Mouse (Mus musculus) embryonic facial prominence, embryonic 10.5 days (tissue): ENCODE results near the gene Itgb3. TPM values are rescaled to one million over a fixed set of nuclear protein-coding genes. Genes with fewer than 3 reads are reported as not detected.
"Not testable (repeated sequence)": the region's sequence is repeated elsewhere in the genome, so short reads cannot be mapped to it uniquely, and the experiment has no call there.

Source experiments
- DNase-seq: peaks from one replicate; pipeline ENCODE4 v3.0.0-alpha.2; 2017; ENCODE audit warnings: low spot score
- H3K27ac ChIP-seq: fragments of 300-500 bp; sonication (generic); replicated peaks from 2 replicates; pipeline ENCODE4 v1.5.1; 2016; ENCODE audit warnings: mild to moderate bottlenecking
- H3K27me3 ChIP-seq: fragments of 300-500 bp; sonication (generic); replicated peaks from 2 replicates; pipeline ENCODE4 v1.6.1; 2016; ENCODE audit warnings: low read depth, mild to moderate bottlenecking; ENCODE audit not compliant: poor library complexity, severe bottlenecking
- H3K36me3 ChIP-seq: fragments of 300-500 bp; sonication (generic); replicated peaks from 2 replicates; pipeline ENCODE4 v1.6.1; 2016; ENCODE audit warnings: mild to moderate bottlenecking, moderate library complexity
- H3K4me1 ChIP-seq: fragments of 300-500 bp; sonication (generic); 2 replicates; pipeline ENCODE4 v1.6.1; 2016
- H3K4me3 ChIP-seq: fragments of 300-500 bp; sonication (generic); 2 replicates; pipeline ENCODE4 v1.5.1; 2016; ENCODE audit warnings: mild to moderate bottlenecking, moderate library complexity
- H3K9me3 ChIP-seq: fragments of 300-500 bp; sonication (generic); 2 replicates; pipeline ENCODE4 v1.6.1; 2016; ENCODE audit warnings: mild to moderate bottlenecking
- WGBS: fragments of 180-500 bp; shearing (Covaris S2); methylation state at CpG from one replicate; pipeline ENCODE4 v1.1.7; 2016; 5-methylcytosine and 5-hydroxymethylcytosine counted together
- polyA plus RNA-seq: library from polyadenylated mRNA; unstranded; fragments of >200 nt; fragmentation: Nextera tagmentation; extraction: Ambion mirVana; gene quantifications from 2 replicates; pipeline ENCODE4 v1.2.1, GENCODE M21; 2016

Itgb3 gene
- 2.9 and 4.2 TPM in 2 replicates for polyA plus RNA-seq

DNA sequence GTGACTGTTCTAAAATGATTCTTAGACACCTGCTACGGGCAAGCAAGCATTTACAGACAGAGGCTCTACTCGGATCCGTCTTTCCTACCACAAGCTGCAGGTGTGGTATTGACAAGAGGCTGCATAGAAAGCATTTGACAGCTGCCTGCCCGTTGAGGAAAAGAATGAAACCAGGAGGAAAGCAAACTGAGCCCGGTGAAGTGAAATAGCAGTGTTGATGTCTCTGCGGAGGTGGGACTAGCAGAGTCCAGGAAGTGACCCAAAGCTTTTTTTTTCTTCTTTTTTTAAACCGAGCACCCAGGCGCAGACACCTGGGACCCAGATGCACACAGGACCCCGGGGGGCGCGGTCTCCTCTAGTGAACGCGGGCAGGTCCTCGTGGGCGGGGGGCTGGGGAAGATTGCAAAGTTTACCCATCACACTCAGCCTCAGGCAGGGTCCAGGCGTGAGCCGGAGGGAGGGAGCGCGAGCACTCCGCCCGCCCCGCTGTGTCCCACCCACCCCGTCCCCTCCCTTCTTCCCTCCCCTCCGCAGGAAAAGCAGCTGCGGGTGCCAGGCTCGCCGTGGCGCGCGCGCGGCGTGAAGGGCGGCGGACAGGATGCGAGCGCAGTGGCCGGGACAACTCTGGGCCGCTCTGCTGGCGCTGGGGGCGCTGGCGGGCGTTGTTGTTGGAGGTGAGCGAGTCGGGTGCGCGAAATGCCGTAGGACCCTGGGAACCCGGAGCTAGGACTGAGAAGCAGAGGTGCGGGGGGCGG, at the start of gene Itgb3:
Itgb3 (plus strand) TSS at position 510 of the 755 bp plus-strand sequence.
- under 1% methylated on average over 51 of the region's 51 CpGs for WGBS
- peaks cover 20% of the 10 kb centered on the region for H3K4me1 ChIP-seq
- H3K36me3 ChIP-seq = no peaks in the 10 kb centered on the region
- H3K9me3 ChIP-seq = no peaks in the 10 kb centered on the region
- peaks cover 84% of the 10 kb centered on the region for H3K27me3 ChIP-seq
- peak within 1 kb of the TSS; percentile 68; the same call in 1 of the 2 replicates for H3K27ac ChIP-seq
- peak within 1 kb of the TSS; percentile 73 for H3K4me3 ChIP-seq
- peak; percentile 87 for DNase-seq

GRCm38 (mm10) chr11:104558065-104558464, 49.7 kb upstream of the Itgb3 start:
- Histone ChIP-seq H3K36me3 (no peaks in the 10 kb centered on the region), H3K4me1 (peaks cover 5% of the 10 kb centered on the region; the same call in 1 of the 2 replicates), H3K4me3 (no peak overlapping the region), H3K27ac (no peak overlapping the region), H3K9me3 (no peaks in the 10 kb centered on the region), H3K27me3 (no peaks in the 10 kb centered on the region)
- DNase-seq = no peak
- WGBS = 82% methylated on average over 4 of the region's 4 CpGs

DNA sequence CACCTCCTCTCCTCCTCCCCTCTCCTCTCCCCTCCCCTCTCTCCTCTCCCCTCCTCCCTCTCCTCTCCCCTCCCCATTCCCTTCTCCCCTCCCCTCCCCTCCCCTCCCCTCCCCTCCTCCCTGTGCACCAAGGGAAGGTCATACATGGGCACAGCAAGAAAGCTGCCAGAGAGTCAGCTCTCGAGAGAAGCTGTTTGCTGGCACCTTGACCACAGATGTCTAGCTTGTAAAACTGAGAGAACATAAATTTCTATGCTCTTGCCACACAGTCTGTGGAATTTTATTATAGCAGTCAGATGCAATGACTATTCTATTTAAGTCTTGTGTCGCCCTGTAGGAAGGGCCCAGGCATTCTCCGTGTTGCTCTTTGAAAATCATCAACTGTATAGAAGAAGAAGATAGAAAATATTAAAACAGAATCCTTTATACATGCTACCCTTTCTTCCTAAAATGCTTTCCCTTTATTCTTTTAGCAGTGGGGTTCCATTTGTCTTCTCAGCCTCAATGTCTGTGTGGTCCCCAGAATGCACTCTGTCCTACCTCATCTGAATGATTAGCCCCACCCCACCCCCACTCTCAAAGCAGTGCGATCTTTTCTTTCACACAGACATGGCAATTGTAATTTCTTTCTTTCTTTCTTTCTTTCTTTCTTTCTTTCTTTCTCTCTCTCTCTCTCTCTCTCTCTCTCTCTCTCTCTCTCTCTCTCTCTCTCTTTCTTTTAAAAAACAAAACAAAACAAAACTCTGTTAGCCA, 49.0 kb upstream of the Itgb3 start:
- H3K4me3 ChIP-seq = no peak overlapping the region
- peaks cover 5% of the 10 kb centered on the region; the same call in 1 of the 2 replicates for H3K4me1 ChIP-seq
- H3K36me3 ChIP-seq = no peaks in the 10 kb centered on the region
- no peaks in the 10 kb centered on the region for H3K27me3 ChIP-seq
- H3K27ac ChIP-seq = no peak overlapping the region
- DNase-seq = no peak
- H3K9me3 ChIP-seq = no peaks in the 10 kb centered on the region
- WGBS = 73% methylated on average over 4 of the region's 4 CpGs

DNA sequence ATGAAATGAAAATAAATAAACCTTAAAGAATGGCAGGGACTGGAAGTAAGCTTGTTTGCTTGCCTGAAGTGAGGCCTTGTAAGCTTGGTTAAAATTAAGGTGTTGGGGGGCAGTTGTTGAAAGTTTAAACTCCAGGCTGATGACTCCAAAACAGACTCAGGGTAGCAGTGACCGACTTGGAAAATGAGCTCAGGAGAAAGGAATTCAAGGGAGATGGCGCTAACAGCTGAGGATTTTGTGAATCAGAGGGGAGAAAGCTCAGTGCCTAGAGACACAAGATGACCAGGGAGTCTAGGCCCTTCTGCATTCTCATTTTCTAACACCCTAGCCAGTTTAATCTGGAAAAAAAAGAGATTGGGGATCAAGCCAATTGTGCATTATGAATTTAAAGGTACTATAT, 46.8 kb upstream of the Itgb3 start:
- no peaks in the 10 kb centered on the region for H3K27me3 ChIP-seq
- peaks cover 5% of the 10 kb centered on the region; the same call in 1 of the 2 replicates for H3K4me1 ChIP-seq
- WGBS = 59% methylated on average over 2 of the region's 2 CpGs
- no peak overlapping the region for H3K27ac ChIP-seq
- no peaks in the 10 kb centered on the region for H3K36me3 ChIP-seq
- no peak for DNase-seq
- no peak overlapping the region for H3K4me3 ChIP-seq
- H3K9me3 ChIP-seq = no peaks in the 10 kb centered on the region

GRCm38 (mm10) chr11:104563496-104563895, 44.3 kb upstream of the Itgb3 start:
- Histone ChIP-seq H3K27ac (no peak overlapping the region), H3K4me3 (no peak overlapping the region), H3K36me3 (no peaks in the 10 kb centered on the region), H3K9me3 (no peaks in the 10 kb centered on the region), H3K27me3 (0 out of 2 replicates have a peak, but pooled peaks cover 5% of the 10 kb centered on the region), H3K4me1 (peaks cover 2% of the 10 kb centered on the region; the same call in 1 of the 2 replicates)
- WGBS = 76% methylated on average over 1 of the region's 1 CpGs
- no peak for DNase-seq

DNA sequence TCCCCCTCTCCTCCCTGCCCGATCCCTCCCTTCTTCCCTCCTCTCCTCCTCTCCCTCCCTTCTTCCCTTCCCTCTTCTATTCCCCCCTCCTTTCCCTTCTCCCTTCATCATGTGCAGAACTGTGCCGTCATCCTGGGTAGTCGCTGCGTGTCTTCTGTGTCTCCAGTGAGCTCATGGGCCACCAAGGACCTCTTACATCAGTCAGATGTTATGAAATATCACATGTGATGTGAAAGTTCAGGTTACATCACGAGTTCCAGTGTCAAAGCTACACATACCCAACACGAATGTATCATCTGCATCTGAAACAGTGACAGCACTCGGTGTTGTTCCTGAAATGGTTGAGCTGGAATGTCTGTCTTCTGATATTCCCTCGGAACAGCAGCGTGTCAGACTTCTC, 42.6 kb upstream of the Itgb3 start:
- H3K27me3 ChIP-seq = peaks cover 5% of the 10 kb centered on the region; the same call in 1 of the 2 replicates

GRCm38 (mm10) chr11:104566097-104566496, 41.7 kb upstream of the Itgb3 start:
- H3K9me3 ChIP-seq = 0 out of 2 replicates have a peak, but pooled peaks cover 5% of the 10 kb centered on the region
- peaks cover 11% of the 10 kb centered on the region for H3K27me3 ChIP-seq
- no peak overlapping the region for H3K4me3 ChIP-seq
- no peaks in the 10 kb centered on the region for H3K36me3 ChIP-seq
- DNase-seq = no peak
- WGBS = 86% methylated on average over 6 of the region's 6 CpGs
- no peaks in the 10 kb centered on the region for H3K4me1 ChIP-seq
- H3K27ac ChIP-seq = no peak overlapping the region

More for the DNA sequence above, 42.6 kb upstream of the Itgb3 start:
- no peak overlapping the region for H3K27ac ChIP-seq
- no peaks in the 10 kb centered on the region for H3K36me3 ChIP-seq
- no peak for DNase-seq
- H3K4me3 ChIP-seq = no peak overlapping the region
- H3K9me3 ChIP-seq = 0 out of 2 replicates have a peak, but pooled peaks cover 5% of the 10 kb centered on the region
- H3K4me1 ChIP-seq = no peaks in the 10 kb centered on the region
- 86% methylated on average over 9 of the region's 9 CpGs for WGBS

DNA sequence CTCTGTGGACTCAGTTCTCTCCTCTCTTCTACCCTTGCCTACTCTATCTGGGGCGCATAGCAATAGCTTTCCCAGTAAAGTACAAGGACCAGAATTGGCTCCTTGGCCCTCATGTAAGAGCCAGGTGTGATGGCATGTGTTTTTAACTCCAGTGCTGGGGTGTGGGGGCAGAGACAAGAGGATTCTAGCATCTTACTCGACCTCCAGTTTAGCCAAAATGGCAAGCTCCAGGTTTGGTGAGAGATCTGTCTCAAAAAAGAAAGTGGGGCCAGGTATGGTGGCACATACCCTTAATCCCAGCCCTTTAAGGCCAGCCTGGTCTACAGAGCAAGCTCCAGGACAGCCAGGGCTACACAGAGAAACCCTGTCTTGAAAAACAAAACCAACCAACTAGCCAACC, 41.0 kb upstream of the Itgb3 start:
- Histone ChIP-seq H3K4me3 (no peak overlapping the region), H3K4me1 (peaks cover 4% of the 10 kb centered on the region), H3K36me3 (no peaks in the 10 kb centered on the region), H3K27me3 (peaks cover 18% of the 10 kb centered on the region), H3K9me3 (0 out of 2 replicates have a peak, but pooled peaks cover 5% of the 10 kb centered on the region), H3K27ac (no peak overlapping the region)
- 82% methylated on average over 2 of the region's 2 CpGs for WGBS
- DNase-seq = no peak

DNA sequence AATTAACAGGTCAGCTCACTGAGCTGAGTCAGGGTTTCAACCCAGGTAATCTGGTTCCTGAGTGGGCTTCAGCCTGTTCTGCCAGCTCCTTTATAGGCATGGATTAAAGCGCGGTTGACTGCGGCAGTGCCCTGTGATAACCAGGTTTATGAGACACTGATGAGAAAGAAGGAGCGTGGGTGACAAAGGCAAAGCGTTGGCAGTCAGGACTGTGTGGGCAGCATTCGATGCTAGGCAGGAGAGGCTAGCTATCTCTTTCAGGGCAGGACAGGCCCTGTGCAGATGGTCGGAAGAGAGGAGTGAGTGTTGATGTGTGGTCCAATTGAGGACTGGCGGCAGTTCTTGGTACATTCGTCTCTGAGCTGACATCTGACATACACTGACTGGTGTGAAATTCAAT, 40.1 kb upstream of the Itgb3 start:
- H3K27me3 ChIP-seq = peaks cover 28% of the 10 kb centered on the region
- H3K27ac ChIP-seq = no peak overlapping the region
- H3K36me3 ChIP-seq = no peaks in the 10 kb centered on the region
- H3K4me1 ChIP-seq = peaks cover 8% of the 10 kb centered on the region
- H3K4me3 ChIP-seq = no peak overlapping the region
- 0 out of 2 replicates have a peak, but pooled peaks cover 5% of the 10 kb centered on the region for H3K9me3 ChIP-seq
- DNase-seq = no peak
- WGBS = 86% methylated on average over 9 of the region's 9 CpGs

DNA sequence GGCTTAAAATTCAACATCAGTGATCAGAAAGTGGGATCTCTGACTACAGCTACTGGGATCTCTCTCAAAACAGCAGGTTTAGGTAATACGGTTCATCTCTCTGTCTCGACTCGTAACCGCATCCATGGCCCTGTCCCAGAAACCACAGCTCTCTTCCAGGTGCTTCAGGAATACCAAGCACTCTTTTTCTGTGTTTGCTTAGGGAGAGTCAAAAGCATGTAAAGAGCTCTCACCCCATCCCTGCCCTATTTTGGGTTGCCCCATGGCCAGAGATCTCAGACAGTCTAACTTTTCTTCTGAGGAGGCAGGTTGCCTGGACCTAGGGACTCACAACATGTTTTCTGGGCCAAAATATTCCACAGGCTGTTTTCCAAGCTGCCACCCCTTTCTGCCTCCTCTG, 39.5 kb upstream of the Itgb3 start:
- no peak overlapping the region for H3K27ac ChIP-seq
- H3K9me3 ChIP-seq = 0 out of 2 replicates have a peak, but pooled peaks cover 5% of the 10 kb centered on the region
- 91% methylated on average over 4 of the region's 4 CpGs for WGBS
- peaks cover 34% of the 10 kb centered on the region for H3K27me3 ChIP-seq
- H3K4me1 ChIP-seq = peaks cover 8% of the 10 kb centered on the region
- no peak for DNase-seq
- H3K36me3 ChIP-seq = no peaks in the 10 kb centered on the region
- no peak overlapping the region for H3K4me3 ChIP-seq

DNA sequence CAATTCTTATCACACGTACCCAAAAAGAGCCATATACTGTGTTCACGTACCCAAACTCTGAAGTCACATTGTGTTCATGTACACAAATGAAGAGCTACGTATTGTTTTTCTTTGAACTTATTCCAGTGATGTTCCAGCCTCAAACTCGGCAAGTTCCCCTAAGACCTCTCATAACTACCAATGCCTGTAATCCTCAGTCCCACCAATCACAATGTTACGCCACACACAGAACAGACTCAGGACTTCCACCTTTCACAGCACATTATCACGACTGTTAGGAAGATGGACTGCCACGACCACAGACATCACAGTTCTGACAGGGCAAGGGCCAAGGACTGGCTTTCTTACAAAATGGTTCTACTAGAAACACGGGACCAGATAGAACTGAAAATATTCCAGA, 37.3 kb upstream of the Itgb3 start:
- not testable (repeated sequence) for H3K4me1 ChIP-seq, H3K9me3 ChIP-seq, H3K36me3 ChIP-seq, DNase-seq, H3K27ac ChIP-seq, H3K4me3 ChIP-seq
- peaks cover 36% of the 10 kb centered on the region for H3K27me3 ChIP-seq
- WGBS = 84% methylated on average over 8 of the region's 8 CpGs

DNA sequence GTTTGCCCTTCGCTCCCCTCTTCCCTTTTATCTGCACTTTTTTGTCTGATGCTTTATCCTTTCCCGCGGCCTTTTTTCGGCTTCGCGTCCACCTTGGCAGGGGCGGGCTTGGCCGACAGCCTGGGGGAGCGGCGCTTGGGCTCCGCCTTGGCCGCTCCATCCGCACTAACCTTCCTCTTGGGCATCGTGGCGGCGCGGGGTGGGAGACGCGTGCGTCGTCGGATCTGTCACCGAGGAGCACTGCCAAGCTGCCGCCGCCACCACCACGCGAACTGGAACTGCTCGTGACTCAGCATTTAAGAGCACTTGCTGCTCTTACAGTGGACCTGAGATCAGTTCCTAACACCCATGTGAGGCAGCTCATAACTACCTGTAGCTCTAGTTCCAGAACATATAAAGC, 36.4 kb upstream of the Itgb3 start:
- DNase-seq = peak; percentile 53
- Histone ChIP-seq H3K27ac (0 out of 2 replicates have a peak overlapping the region, but pooled peaks have one; percentile 14), H3K27me3 (peaks cover 36% of the 10 kb centered on the region)

More for the DNA sequence above, 36.4 kb upstream of the Itgb3 start:
- H3K4me1 ChIP-seq, H3K9me3 ChIP-seq, H3K36me3 ChIP-seq: not testable (repeated sequence)
- H3K4me3 ChIP-seq = peak overlapping the region; percentile 55
- WGBS = 2% methylated on average over 28 of the region's 28 CpGs
